Mouse (Mus musculus): ENCODE measurements at regions not wholly inside any gene's neighbourhood (a gene's known extent, or its start where the extent isn't known, plus 50 kb on each side); places are given as distances from the start of the nearest gene placed in this dataset.

DNA sequence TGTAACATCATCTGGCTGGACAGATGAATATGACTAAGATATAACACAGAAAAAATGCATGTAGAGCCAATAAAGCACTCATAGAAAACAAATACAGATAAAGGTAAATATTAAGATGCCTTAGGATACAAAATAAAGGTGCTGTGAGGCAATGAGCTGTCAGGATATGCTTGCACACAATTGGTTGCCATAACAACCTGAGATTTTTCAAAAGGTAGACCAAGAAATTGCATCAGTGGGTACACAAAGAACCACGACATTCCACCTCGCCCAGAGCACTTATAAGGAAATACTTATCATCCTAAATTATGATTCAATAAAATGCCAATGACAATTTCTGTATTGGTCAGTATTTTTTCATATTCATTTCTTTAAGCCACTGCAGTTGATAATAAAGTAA is 521.3 kb upstream of the Tbc1d2b start:
- WGBS: 46% methylated on average over 2 of the region's 2 CpGs
- no peak overlapping the region for H3K4me2 ChIP-seq (ENCODE audit: low read length)
- no peak overlapping the region for H3K4me3 ChIP-seq (ENCODE audit: low read length)
- no peaks in the 10 kb centered on the region for H3K36me3 ChIP-seq (ENCODE audit: control insufficient read depth, insufficient read depth, low read length)
- H3K9ac ChIP-seq (ENCODE audit: low read depth, low read length): no peak overlapping the region
- H3K4me1 ChIP-seq (ENCODE audit: control insufficient read depth, insufficient read depth, low read depth, low read length): no peaks in the 10 kb centered on the region
- no peaks in the 10 kb centered on the region for H3K27me3 ChIP-seq (replicated peaks; ENCODE audit: control insufficient read depth, insufficient read depth, low read length)
- H3K9me3 ChIP-seq (ENCODE audit: control insufficient read depth, low read length): no peaks in the 10 kb centered on the region
- no peak for ATAC-seq
- no peak overlapping the region for H3K27ac ChIP-seq (ENCODE audit: low read depth, low read length)

DNA sequence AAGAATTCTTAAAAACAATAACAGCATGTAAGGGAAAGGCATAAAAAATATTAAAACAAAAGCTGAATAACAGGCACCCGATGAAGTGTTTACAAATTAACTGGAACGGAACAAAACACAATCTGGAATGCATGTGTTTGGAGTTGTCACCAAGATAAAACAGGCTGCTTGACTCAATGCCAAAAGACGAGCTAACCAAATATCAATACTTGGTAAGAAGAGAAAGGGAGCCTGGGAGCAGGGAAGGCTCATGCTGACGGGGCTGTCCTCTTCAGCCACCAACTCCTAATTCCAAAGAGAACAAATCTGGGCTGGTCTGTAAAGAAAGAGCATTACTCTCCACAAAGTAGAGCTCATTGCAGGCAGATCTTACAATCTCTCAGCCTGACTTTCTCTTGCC is 545.4 kb upstream of the Zic4 start:
- Histone ChIP-seq H3K27ac (ENCODE audit: low read depth, low read length) (no peak overlapping the region), H3K36me3 (ENCODE audit: control insufficient read depth, insufficient read depth, low read length) (no peaks in the 10 kb centered on the region), H3K9ac (ENCODE audit: low read depth, low read length) (no peak overlapping the region), H3K4me3 (ENCODE audit: low read length) (no peak overlapping the region), H3K9me3 (ENCODE audit: control insufficient read depth, low read length) (no peaks in the 10 kb centered on the region), H3K4me1 (ENCODE audit: control insufficient read depth, insufficient read depth, low read depth, low read length) (no peaks in the 10 kb centered on the region), H3K27me3 (replicated peaks; ENCODE audit: control insufficient read depth, insufficient read depth, low read length) (no peaks in the 10 kb centered on the region), H3K4me2 (ENCODE audit: low read length) (no peak overlapping the region)
- no peak for ATAC-seq
- 26% methylated on average over 4 of the region's 4 CpGs for WGBS

DNA sequence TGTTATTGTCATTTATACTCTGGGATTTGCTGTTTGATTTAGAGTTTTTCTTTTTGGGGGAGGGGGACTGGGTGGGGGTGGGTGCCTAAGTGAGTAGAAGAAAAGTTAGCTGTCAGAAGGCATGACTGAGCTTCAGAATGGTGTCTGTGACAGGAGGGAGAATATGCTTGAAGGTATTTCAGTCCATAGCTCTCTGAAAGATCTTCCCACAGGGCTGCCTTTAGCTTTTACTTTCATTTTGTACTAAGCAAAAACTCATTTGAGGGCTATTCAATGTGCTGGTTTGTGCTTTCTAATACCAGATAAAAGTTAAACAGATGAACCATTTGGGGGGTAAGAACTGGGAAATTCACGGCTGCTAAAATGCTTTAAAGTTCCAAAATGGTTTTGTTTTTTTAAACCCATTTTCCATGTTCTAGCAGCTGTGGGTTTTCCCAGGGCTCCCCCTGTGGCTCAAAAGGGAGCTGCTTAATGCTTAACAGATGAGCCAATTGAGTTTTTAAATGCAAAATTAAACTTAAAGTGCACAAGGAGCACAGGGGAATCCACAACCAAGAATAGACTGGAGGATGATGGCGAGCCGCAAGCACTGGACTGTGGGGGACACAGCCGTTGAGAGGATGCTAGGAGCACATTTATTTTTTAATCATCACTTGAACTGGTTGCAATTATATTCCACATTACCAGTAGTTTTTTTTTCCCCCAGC is 538.5 kb upstream of the Zic4 start:
- Histone ChIP-seq H3K9ac (ENCODE audit: low read depth, low read length) (no peak overlapping the region), H3K27me3 (replicated peaks; ENCODE audit: control insufficient read depth, insufficient read depth, low read length) (no peaks in the 10 kb centered on the region), H3K9me3 (ENCODE audit: control insufficient read depth, low read length) (no peaks in the 10 kb centered on the region), H3K4me3 (ENCODE audit: low read length) (no peak overlapping the region), H3K27ac (ENCODE audit: low read depth, low read length) (no peak overlapping the region), H3K4me1 (ENCODE audit: control insufficient read depth, insufficient read depth, low read depth, low read length) (no peaks in the 10 kb centered on the region), H3K4me2 (ENCODE audit: low read length) (no peak overlapping the region), H3K36me3 (ENCODE audit: control insufficient read depth, insufficient read depth, low read length) (no peaks in the 10 kb centered on the region)
- ATAC-seq: no peak; the same call in 1 of the 2 replicates
- 38% methylated on average over 4 of the region's 4 CpGs for WGBS

DNA sequence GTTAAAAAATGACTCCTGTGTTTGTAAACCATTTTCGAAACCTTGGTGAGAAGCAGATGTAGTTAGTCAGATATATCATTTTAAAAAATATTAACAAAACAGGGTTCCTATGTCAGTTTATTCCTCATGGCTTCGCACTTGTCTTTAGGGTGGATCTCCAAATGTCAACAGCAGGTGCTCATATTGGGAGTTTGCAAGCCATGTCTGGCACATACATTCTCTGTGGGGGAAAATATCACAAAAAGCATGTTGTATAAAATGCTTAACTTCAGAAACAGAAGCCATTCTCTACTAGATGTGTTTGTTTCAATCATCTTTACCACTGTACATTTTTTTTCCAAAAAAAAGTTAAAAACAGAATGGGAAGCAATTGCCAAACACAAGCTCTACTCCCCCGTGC is 534.7 kb upstream of the Zic4 start:
- Histone ChIP-seq H3K27me3 (replicated peaks; ENCODE audit: control insufficient read depth, insufficient read depth, low read length) (no peaks in the 10 kb centered on the region), H3K36me3 (ENCODE audit: control insufficient read depth, insufficient read depth, low read length) (no peaks in the 10 kb centered on the region), H3K9ac (ENCODE audit: low read depth, low read length) (no peak overlapping the region), H3K4me1 (ENCODE audit: control insufficient read depth, insufficient read depth, low read depth, low read length) (no peaks in the 10 kb centered on the region), H3K4me3 (ENCODE audit: low read length) (no peak overlapping the region), H3K4me2 (ENCODE audit: low read length) (no peak overlapping the region), H3K9me3 (ENCODE audit: control insufficient read depth, low read length) (no peaks in the 10 kb centered on the region), H3K27ac (ENCODE audit: low read depth, low read length) (no peak overlapping the region)
- WGBS: 70% methylated on average over 3 of the region's 3 CpGs
- ATAC-seq: no peak

DNA sequence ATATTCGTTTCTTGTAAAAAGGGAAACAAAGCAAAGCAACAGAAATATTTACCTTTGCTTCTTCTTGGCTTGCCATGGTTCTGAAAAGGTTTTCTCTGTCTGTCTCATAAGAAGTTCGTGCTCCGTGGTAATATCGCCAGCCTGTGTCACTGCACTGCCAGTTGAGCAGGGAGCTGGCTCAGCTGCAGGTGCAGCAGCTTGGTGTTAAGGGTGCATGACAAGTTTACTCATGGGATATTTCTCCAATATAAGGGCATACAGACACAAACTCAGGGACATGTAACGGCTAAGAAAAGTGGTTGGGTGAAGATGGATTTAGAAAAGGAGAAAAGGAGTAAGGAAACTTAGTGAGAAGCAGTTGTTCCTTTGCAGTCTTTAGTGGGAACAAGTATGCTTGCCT is 533.5 kb upstream of the Zic4 start:
- H3K27ac ChIP-seq (ENCODE audit: low read depth, low read length): no peak overlapping the region
- no peaks in the 10 kb centered on the region for H3K4me1 ChIP-seq (ENCODE audit: control insufficient read depth, insufficient read depth, low read depth, low read length)
- 33% methylated on average over 5 of the region's 5 CpGs for WGBS
- no peak overlapping the region for H3K4me3 ChIP-seq (ENCODE audit: low read length)
- H3K9ac ChIP-seq (ENCODE audit: low read depth, low read length): no peak overlapping the region
- H3K27me3 ChIP-seq (replicated peaks; ENCODE audit: control insufficient read depth, insufficient read depth, low read length): no peaks in the 10 kb centered on the region
- H3K36me3 ChIP-seq (ENCODE audit: control insufficient read depth, insufficient read depth, low read length): no peaks in the 10 kb centered on the region
- H3K4me2 ChIP-seq (ENCODE audit: low read length): peak overlapping the region; percentile 15; the same call in 1 of the 2 replicates
- ATAC-seq: no peak
- no peaks in the 10 kb centered on the region for H3K9me3 ChIP-seq (ENCODE audit: control insufficient read depth, low read length)

GRCm38 (mm10) chr9:90830704-90831103 is 531.5 kb upstream of the Zic4 start:
- WGBS: 53% methylated on average over 4 of the region's 4 CpGs
- Histone ChIP-seq H3K36me3 (ENCODE audit: control insufficient read depth, insufficient read depth, low read length) (no peaks in the 10 kb centered on the region), H3K4me1 (ENCODE audit: control insufficient read depth, insufficient read depth, low read depth, low read length) (no peaks in the 10 kb centered on the region), H3K9ac (ENCODE audit: low read depth, low read length) (no peak overlapping the region), H3K27me3 (replicated peaks; ENCODE audit: control insufficient read depth, insufficient read depth, low read length) (no peaks in the 10 kb centered on the region), H3K4me2 (ENCODE audit: low read length) (no peak overlapping the region), H3K4me3 (ENCODE audit: low read length) (no peak overlapping the region), H3K9me3 (ENCODE audit: control insufficient read depth, low read length) (no peaks in the 10 kb centered on the region), H3K27ac (ENCODE audit: low read depth, low read length) (no peak overlapping the region)
- no peak for ATAC-seq

- Histone ChIP-seq H3K27me3 (replicated peaks; ENCODE audit: control insufficient read depth, insufficient read depth, low read length) (no peaks in the 10 kb centered on the region), H3K36me3 (ENCODE audit: control insufficient read depth, insufficient read depth, low read length) (no peaks in the 10 kb centered on the region), H3K4me1 (ENCODE audit: control insufficient read depth, insufficient read depth, low read depth, low read length) (no peaks in the 10 kb centered on the region), H3K9me3 (ENCODE audit: control insufficient read depth, low read length) (no peaks in the 10 kb centered on the region), H3K4me3 (ENCODE audit: low read length) (no peak overlapping the region), H3K4me2 (ENCODE audit: low read length) (no peak overlapping the region), H3K9ac (ENCODE audit: low read depth, low read length) (no peak overlapping the region), H3K27ac (ENCODE audit: low read depth, low read length) (no peak overlapping the region)
- ATAC-seq: no peak
- 15% methylated on average over 3 of the region's 3 CpGs for WGBS
Measured at GRCm38 (mm10) chr9:90833743-90834539, 528.3 kb upstream of the Zic4 start.

DNA sequence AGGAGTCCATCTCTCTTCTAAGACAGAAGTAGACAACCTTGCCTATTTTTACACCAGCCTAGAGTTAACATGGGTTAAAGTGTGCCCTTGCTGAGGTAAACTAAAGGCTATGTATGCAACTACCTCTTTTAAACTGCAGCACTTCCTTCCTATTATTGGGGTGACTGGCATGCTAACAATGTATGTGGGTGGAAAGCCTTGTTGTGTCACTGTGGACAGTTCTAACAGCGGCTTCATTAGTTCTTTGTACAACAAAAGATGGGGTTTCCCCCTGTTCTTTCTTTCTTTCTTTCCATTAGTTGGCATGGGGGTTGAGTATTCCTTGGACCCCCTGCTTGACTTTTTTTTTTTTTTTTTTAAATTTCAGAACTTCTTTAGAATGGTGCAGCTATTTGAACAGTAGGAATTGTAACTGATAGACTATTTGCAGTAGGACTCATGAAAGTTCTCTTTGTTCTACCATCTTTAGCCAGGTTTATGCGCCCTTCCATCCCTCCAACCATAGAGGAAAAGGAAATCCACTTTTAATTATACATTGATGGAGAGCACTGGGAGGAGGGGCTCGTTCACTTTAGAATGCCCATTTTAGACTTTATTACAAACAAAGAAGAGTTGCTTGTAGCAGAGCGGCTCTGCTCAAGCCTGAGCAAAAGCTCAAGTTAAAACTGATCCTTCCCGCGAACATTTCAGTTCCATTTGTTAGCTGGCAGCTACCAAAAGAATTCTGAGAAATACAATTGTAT is 523.9 kb upstream of the Zic4 start:
- H3K4me1 ChIP-seq (ENCODE audit: control insufficient read depth, insufficient read depth, low read depth, low read length): no peaks in the 10 kb centered on the region
- ATAC-seq: no peak
- H3K27ac ChIP-seq (ENCODE audit: low read depth, low read length): no peak overlapping the region
- no peaks in the 10 kb centered on the region for H3K27me3 ChIP-seq (replicated peaks; ENCODE audit: control insufficient read depth, insufficient read depth, low read length)
- H3K9me3 ChIP-seq (ENCODE audit: control insufficient read depth, low read length): no peaks in the 10 kb centered on the region
- 44% methylated on average over 6 of the region's 6 CpGs for WGBS
- H3K4me3 ChIP-seq (ENCODE audit: low read length): no peak overlapping the region
- no peak overlapping the region for H3K9ac ChIP-seq (ENCODE audit: low read depth, low read length)
- no peak overlapping the region for H3K4me2 ChIP-seq (ENCODE audit: low read length)
- no peaks in the 10 kb centered on the region for H3K36me3 ChIP-seq (ENCODE audit: control insufficient read depth, insufficient read depth, low read length)

GRCm38 (mm10) chr9:90851044-90851443 is 511.2 kb upstream of the Zic4 start:
- Histone ChIP-seq H3K36me3 (ENCODE audit: control insufficient read depth, insufficient read depth, low read length) (no peaks in the 10 kb centered on the region), H3K9me3 (ENCODE audit: control insufficient read depth, low read length) (no peaks in the 10 kb centered on the region), H3K4me3 (ENCODE audit: low read length) (no peak overlapping the region), H3K4me2 (ENCODE audit: low read length) (no peak overlapping the region), H3K9ac (ENCODE audit: low read depth, low read length) (no peak overlapping the region), H3K27ac (ENCODE audit: low read depth, low read length) (no peak overlapping the region), H3K4me1 (ENCODE audit: control insufficient read depth, insufficient read depth, low read depth, low read length) (no peaks in the 10 kb centered on the region), H3K27me3 (replicated peaks; ENCODE audit: control insufficient read depth, insufficient read depth, low read length) (no peaks in the 10 kb centered on the region)
- WGBS: 91% methylated on average over 5 of the region's 5 CpGs
- no peak for ATAC-seq

Data from hindbrain, embryonic 16.5 days (tissue).